Mouse (Mus musculus) thymus, adult 2 months (tissue): ENCODE measurements around the gene Rph3al.

Source experiments
- CTCF ChIP-seq: fragments of 200-500 bp; IDR thresholded peaks from 2 replicates; pipeline ENCODE4 v1.5.1; 2012; ENCODE audit warnings: mild to moderate bottlenecking, control low read depth, low read length, moderate library complexity, borderline replicate concordance; ENCODE audit not compliant: control insufficient read depth, poor library complexity, insufficient read depth; ENCODE audit errors: extremely low read depth
- POLR2A ChIP-seq: fragments of 200-500 bp; IDR thresholded peaks from 2 replicates; pipeline ENCODE4 v1.6.1; 2012; ENCODE audit warnings: mild to moderate bottlenecking, low read length, control low read depth, moderate library complexity; ENCODE audit not compliant: control insufficient read depth, poor library complexity, insufficient read depth; ENCODE audit errors: extremely low read depth

DNA sequence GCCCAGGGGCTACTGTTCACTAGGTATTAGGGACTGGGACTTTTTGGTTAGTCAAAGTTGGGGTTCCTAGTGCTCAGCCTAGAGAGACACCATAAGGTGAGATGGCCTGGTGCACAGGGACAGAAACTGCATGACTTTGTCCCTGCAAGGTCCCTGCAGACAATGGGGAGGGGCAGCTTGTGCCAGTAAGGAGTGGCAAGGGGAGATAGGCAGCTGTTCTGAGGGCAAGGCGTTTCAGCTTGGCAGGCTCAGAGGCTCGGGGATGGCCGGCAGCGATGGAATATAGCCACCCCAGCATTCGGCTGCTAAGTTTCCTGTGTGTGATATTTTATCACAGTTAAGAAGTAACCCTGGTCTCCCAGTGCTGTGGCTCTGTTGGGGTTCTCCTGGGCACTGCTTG, 154.4 kb downstream of the Rph3al start:
- TF ChIP-seq CTCF, result no peak
- no peak for TF ChIP-seq POLR2A
